Mouse (Mus musculus) forebrain, embryonic 11.5 days (tissue): ENCODE measurements at regions not wholly inside any gene's neighbourhood (a gene's known extent, or its start where the extent isn't known, plus 50 kb on each side); places are given as distances from the start of the nearest gene placed in this dataset.

Source experiments
- ATAC-seq: fragments of 200-750 bp; cut with Nextera tagmentation; replicated peaks from 2 replicates; pipeline ENCODE4 v1.8.0; 2017; ENCODE audit warnings: moderate TSS enrichment; ENCODE audit not compliant: low FRiP score
- DNase-seq: peaks from one replicate; pipeline ENCODE4 v3.0.0-alpha.2; 2017; ENCODE audit warnings: low spot score
- H3K27ac ChIP-seq: fragments of 300-500 bp; sonication (generic); 2 replicates; pipeline ENCODE4 v1.5.1; 2014; ENCODE audit warnings: low read depth, low read length
- H3K27me3 ChIP-seq: fragments of 300-500 bp; sonication (generic); 2 replicates; pipeline ENCODE4 v1.6.1; 2014; ENCODE audit warnings: mild to moderate bottlenecking, low read length, mixed read lengths; ENCODE audit not compliant: control insufficient read depth, insufficient read depth
- H3K36me3 ChIP-seq: fragments of 300-500 bp; sonication (generic); 2 replicates; pipeline ENCODE4 v1.6.1; 2014; ENCODE audit warnings: mild to moderate bottlenecking, low read length, moderate library complexity, mixed read lengths; ENCODE audit not compliant: control insufficient read depth, insufficient read depth
- H3K4me1 ChIP-seq: fragments of 300-500 bp; sonication (generic); replicated peaks from 2 replicates; pipeline ENCODE4 v1.6.1; 2014; ENCODE audit warnings: low read length, mixed read lengths; ENCODE audit not compliant: control insufficient read depth, insufficient read depth
- H3K4me2 ChIP-seq: fragments of 300-500 bp; sonication (generic); 2 replicates; pipeline ENCODE4 v1.6.1; 2014; ENCODE audit warnings: low read depth, mild to moderate bottlenecking, low read length, moderate library complexity, mixed read lengths; ENCODE audit not compliant: severe bottlenecking
- H3K4me3 ChIP-seq: fragments of 300-500 bp; sonication (generic); 2 replicates; pipeline ENCODE4 v1.5.1; 2014; ENCODE audit warnings: low read depth, low read length
- H3K9ac ChIP-seq: fragments of 300-500 bp; sonication (generic); 2 replicates; pipeline ENCODE4 v1.6.1; 2014; ENCODE audit warnings: low read length
- H3K9me3 ChIP-seq: fragments of 300-500 bp; sonication (generic); 2 replicates; pipeline ENCODE4 v1.6.1; 2016; ENCODE audit warnings: low read length, mixed read lengths; ENCODE audit not compliant: control insufficient read depth
- WGBS: fragments of 180-500 bp; shearing (Covaris S2); extraction: QIAGEN DNeasy Blood & Tissue Kit; methylation state at CpG from one replicate; pipeline ENCODE4 v1.1.7; 2014; 5-methylcytosine and 5-hydroxymethylcytosine counted together

GRCm38 (mm10) chr8:26750120-26750519 is 227.0 kb upstream of the Zfp703 start:
- Histone ChIP-seq H3K4me3 (no peak overlapping the region), H3K36me3 (no peaks in the 10 kb centered on the region), H3K9ac (no peak overlapping the region), H3K27ac (no peak overlapping the region), H3K27me3 (no peaks in the 10 kb centered on the region), H3K4me2 (no peak overlapping the region), H3K9me3 (no peaks in the 10 kb centered on the region; the same call in 1 of the 2 replicates), H3K4me1 (0 out of 2 replicates have a peak, but pooled peaks cover 2% of the 10 kb centered on the region)
- 93% methylated on average over 1 of the region's 1 CpGs for whole genome bisulfite sequencing
- no peak for DNase-seq
- no peak for ATAC-seq

- H3K4me3 ChIP-seq: no peak overlapping the region
- no peak overlapping the region for H3K27ac ChIP-seq
- H3K9ac ChIP-seq: no peak overlapping the region
- H3K9me3 ChIP-seq: no peaks in the 10 kb centered on the region; the same call in 1 of the 2 replicates
- H3K27me3 ChIP-seq: no peaks in the 10 kb centered on the region
- ATAC-seq (no peak), DNase-seq (no peak)
- H3K4me1 ChIP-seq: 0 out of 2 replicates have a peak, but pooled peaks cover 2% of the 10 kb centered on the region
- 90% methylated on average over 5 of the region's 5 CpGs for WGBS
- H3K4me2 ChIP-seq: no peak overlapping the region
- H3K36me3 ChIP-seq: no peaks in the 10 kb centered on the region
These were observed 225.5 kb upstream of the Zfp703 start for GRCm38 (mm10) chr8:26751651-26752050.

GRCm38 (mm10) chr8:26756452-26756851 is 220.7 kb upstream of the Zfp703 start:
- Histone ChIP-seq H3K9me3 (no peaks in the 10 kb centered on the region; the same call in 1 of the 2 replicates), H3K9ac (no peak overlapping the region), H3K27me3 (no peaks in the 10 kb centered on the region), H3K4me3 (no peak overlapping the region), H3K4me2 (no peak overlapping the region), H3K27ac (no peak overlapping the region), H3K36me3 (no peaks in the 10 kb centered on the region), H3K4me1 (no peaks in the 10 kb centered on the region)
- DNase-seq: no peak
- no peak for ATAC-seq
- WGBS: 57% methylated on average over 2 of the region's 2 CpGs

GRCm38 (mm10) chr8:26760726-26761125 is 216.4 kb upstream of the Zfp703 start:
- DNase-seq: no peak
- WGBS: 82% methylated on average over 1 of the region's 1 CpGs

GRCm38 (mm10) chr8:26762942-26763778 is 214.0 kb upstream of the Zfp703 start:
- no peak overlapping the region for H3K9ac ChIP-seq
- ATAC-seq (no peak), DNase-seq (no peak)
- WGBS: 85% methylated on average over 16 of the region's 16 CpGs
- H3K4me3 ChIP-seq: no peak overlapping the region
- no peaks in the 10 kb centered on the region for H3K9me3 ChIP-seq
- no peaks in the 10 kb centered on the region for H3K4me1 ChIP-seq
- no peaks in the 10 kb centered on the region for H3K36me3 ChIP-seq
- no peaks in the 10 kb centered on the region for H3K27me3 ChIP-seq
- H3K4me2 ChIP-seq: no peak overlapping the region
- H3K27ac ChIP-seq: no peak overlapping the region

More at GRCm38 (mm10) chr8:26760726-26761125, 216.4 kb upstream of the Zfp703 start:
- H3K4me3 ChIP-seq: no peak overlapping the region
- H3K9ac ChIP-seq: no peak overlapping the region
- no peaks in the 10 kb centered on the region for H3K36me3 ChIP-seq
- H3K27ac ChIP-seq: no peak overlapping the region
- H3K27me3 ChIP-seq: no peaks in the 10 kb centered on the region
- no peaks in the 10 kb centered on the region for H3K4me1 ChIP-seq
- no peak overlapping the region for H3K4me2 ChIP-seq
- no peaks in the 10 kb centered on the region for H3K9me3 ChIP-seq
- no peak for ATAC-seq

- 89% methylated on average over 10 of the region's 10 CpGs for WGBS
- Histone ChIP-seq H3K4me1 (no peaks in the 10 kb centered on the region), H3K4me3 (no peak overlapping the region), H3K9me3 (no peaks in the 10 kb centered on the region), H3K4me2 (no peak overlapping the region), H3K27ac (no peak overlapping the region), H3K27me3 (no peaks in the 10 kb centered on the region), H3K36me3 (no peaks in the 10 kb centered on the region), H3K9ac (no peak overlapping the region)
- no peak for DNase-seq
- ATAC-seq: no peak
These were observed 208.5 kb upstream of the Zfp703 start for GRCm38 (mm10) chr8:26768474-26769229.

GRCm38 (mm10) chr8:26770424-26770886 is 206.7 kb upstream of the Zfp703 start:
- Histone ChIP-seq H3K36me3 (no peaks in the 10 kb centered on the region), H3K9me3 (no peaks in the 10 kb centered on the region), H3K27ac (no peak overlapping the region), H3K4me2 (no peak overlapping the region), H3K9ac (no peak overlapping the region), H3K4me1 (no peaks in the 10 kb centered on the region), H3K4me3 (no peak overlapping the region), H3K27me3 (no peaks in the 10 kb centered on the region)
- 77% methylated on average over 16 of the region's 16 CpGs for WGBS
- ATAC-seq: no peak
- no peak for DNase-seq

- no peak overlapping the region for H3K9ac ChIP-seq
- H3K36me3 ChIP-seq: no peaks in the 10 kb centered on the region
- WGBS: 69% methylated on average over 10 of the region's 10 CpGs
- H3K9me3 ChIP-seq: no peaks in the 10 kb centered on the region
- H3K27me3 ChIP-seq: no peaks in the 10 kb centered on the region
- DNase-seq (no peak), ATAC-seq (no peak)
- H3K27ac ChIP-seq: no peak overlapping the region
- H3K4me1 ChIP-seq: no peaks in the 10 kb centered on the region
- H3K4me3 ChIP-seq: no peak overlapping the region
- H3K4me2 ChIP-seq: no peak overlapping the region
These were observed 198.1 kb upstream of the Zfp703 start for GRCm38 (mm10) chr8:26778917-26779537.
